Comparison of ENCODE assay signal across 9 mouse cellular contexts in the genomic region with DNA sequence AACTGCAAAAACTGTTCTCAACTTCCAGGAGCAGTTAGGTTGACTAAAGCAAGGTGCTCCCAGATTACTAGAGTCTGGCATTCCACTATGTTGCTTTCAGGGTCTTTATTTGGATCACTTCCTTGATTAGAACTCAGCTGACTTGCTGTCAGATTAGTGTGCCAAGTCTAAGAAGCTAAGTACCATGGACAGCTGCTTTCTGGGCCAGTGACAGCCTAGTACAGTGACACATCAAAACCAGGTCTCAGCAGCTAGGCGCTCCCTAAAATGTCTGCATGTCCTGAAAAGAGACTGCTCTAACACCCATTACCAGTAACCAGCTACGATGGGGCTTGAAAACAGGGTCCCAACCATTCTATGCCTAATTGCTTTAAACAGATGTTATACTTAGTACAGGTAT. TPM values are rescaled to one million over a fixed set of nuclear protein-coding genes. Genes with fewer than 3 reads are reported as not detected.
A peak's percentile ranks its signal among the peaks of the same experiment; 100 is the strongest.
DNase-seq lines count a peak whose midpoint lies in the region; ATAC-seq lines count a peak whose summit lies in the region.
"Had no signal": no experiment of that assay in that cellular context is flagged by ENCODE, and none has a peak within 500 bp of the region (broad histone marks: within the 10 kb centered on the region; RNA-seq: fewer than 3 reads in every experiment).

No protein-coding gene starts in this region.

- H3K4me1 ChIP-seq in liver, embryonic 12.5 days = no peaks in the 10 kb centered on the region
- H3K4me1 ChIP-seq in limb, embryonic 10.5 days = no peaks in the 10 kb centered on the region

- peak; percentile 52 to 59 for DNase-seq in cerebellum, postnatal 10 days
- DNase-seq in cerebellum, adult 9-11 months = no peak
- peak; percentile 9 for DNase-seq in liver
- peak; percentile 39 to 56 for DNase-seq in adrenal gland, postnatal 36 days
- DNase-seq in limb, embryonic 10.5 days (ENCODE audit: low spot score) = peak; percentile 52
- DNase-seq in spleen, postnatal 14 days (ENCODE audit: low spot score in 2 of 2) = no peak
- no peak for DNase-seq in urinary bladder, adult 2 months (ENCODE audit: low spot score)

- H3K36me3 ChIP-seq in liver, embryonic 12.5 days = no peaks in the 10 kb centered on the region
- no peaks in the 10 kb centered on the region for H3K36me3 ChIP-seq in limb, embryonic 10.5 days

- H3K9me3 ChIP-seq in liver, embryonic 12.5 days (replicated peaks) = no peaks in the 10 kb centered on the region
- no peaks in the 10 kb centered on the region for H3K9me3 ChIP-seq in limb, embryonic 10.5 days (replicated peaks)

- H3K4me3 ChIP-seq in liver, embryonic 12.5 days = no peak overlapping the region
- no peak overlapping the region for H3K4me3 ChIP-seq in limb, embryonic 10.5 days

- no peaks in the 10 kb centered on the region for H3K27me3 ChIP-seq in liver, embryonic 12.5 days (replicated peaks)
- no peaks in the 10 kb centered on the region for H3K27me3 ChIP-seq in limb, embryonic 10.5 days (ENCODE audit: low read depth, poor library complexity, severe bottlenecking)

- ATAC-seq in liver, embryonic 12.5 days = no peak

- no peak overlapping the region for H3K27ac ChIP-seq in liver, embryonic 12.5 days
- H3K27ac ChIP-seq in limb, embryonic 10.5 days = no peak overlapping the region
- H3K27ac ChIP-seq: left cerebral cortex, adult 2 months had no signal

- no peak overlapping the region for H3K4me2 ChIP-seq in liver, embryonic 12.5 days

- 33% methylated on average over 2 of the region's 2 CpGs for WGBS in liver, embryonic 12.5 days (ENCODE audit: insufficient replicate concordance)
- WGBS in limb, embryonic 10.5 days = 60% methylated on average over 2 of the region's 2 CpGs

- no peak overlapping the region for H3K9ac ChIP-seq in liver, embryonic 12.5 days

RNA-seq across cellular contexts. Expression of a gene that starts 8.7 kb away (rescaled TPM):
- 0.10 TPM in 1 of 2 replicates, not detected in the other for polyA plus RNA-seq in liver, embryonic 12.5 days (2016; fragmentation: Nextera tagmentation; extraction: Ambion mirVana)
- total RNA-seq in adrenal gland, postnatal 36 days (2021) = 10 to 100 TPM; 11.1 to 12.6 TPM
- 0.01 and 0.06 TPM in 2 replicates for polyA plus RNA-seq in limb, embryonic 10.5 days (2016; fragmentation: Nextera tagmentation; extraction: Ambion mirVana)
- 0.04 and 0.06 TPM in 2 replicates for polyA plus RNA-seq in urinary bladder, adult 2 months (2012; rRNA removed)

Comparison
In these comparisons a context has a peak if more than half of its experiments do, and no peak if none do; other contexts are left out.
1. DNase-seq: peak in cerebellum, postnatal 10 days (2 of 2), liver (single experiment), adrenal gland, postnatal 36 days (2 of 2) and limb, embryonic 10.5 days (single experiment); none in cerebellum, adult 9-11 months (single experiment), spleen, postnatal 14 days (0 of 2) and urinary bladder, adult 2 months (single experiment).